8 mouse cellular contexts compared by ENCODE assay signal in genomic region chr6:34475391-34475790, GRCm38 (mm10). TPM values are rescaled to one million over a fixed set of nuclear protein-coding genes. Genes with fewer than 3 reads are reported as not detected.
DNase-seq lines count a peak whose midpoint lies in the region; ATAC-seq and TF ChIP-seq lines count a peak whose summit lies in the region.

No protein-coding gene starts in this region.

- WGBS in lung, embryonic 16.5 days = 12% methylated on average over 6 of the region's 6 CpGs
- 19% methylated on average over 6 of the region's 6 CpGs for WGBS in embryonic facial prominence, embryonic 13.5 days
- 21% methylated on average over 6 of the region's 6 CpGs for WGBS in intestine, embryonic 16.5 days
- WGBS in olfactory bulb, adult 2 months = 11% methylated on average over 6 of the region's 6 CpGs

- H3K4me3 ChIP-seq in lung, embryonic 16.5 days (ENCODE audit: low read length) = peak overlapping the region; percentile 68
- H3K4me3 ChIP-seq in embryonic facial prominence, embryonic 13.5 days = peak overlapping the region; percentile 70
- H3K4me3 ChIP-seq in intestine, embryonic 16.5 days (ENCODE audit: low read length) = peak overlapping the region; percentile 58
- H3K4me3 ChIP-seq in olfactory bulb, adult 2 months (ENCODE audit: insufficient read depth, low read depth, low read length) = peak overlapping the region; percentile 53; the same call in 1 of the 2 replicates

- H3K27me3 ChIP-seq in lung, embryonic 16.5 days (ENCODE audit: control insufficient read depth, insufficient read depth, low read depth, low read length) = no peaks in the 10 kb centered on the region
- no peaks in the 10 kb centered on the region for H3K27me3 ChIP-seq in embryonic facial prominence, embryonic 13.5 days
- H3K27me3 ChIP-seq in intestine, embryonic 16.5 days (replicated peaks; ENCODE audit: control insufficient read depth, insufficient read depth, low read length) = no peaks in the 10 kb centered on the region

- DNase-seq in lung, postnatal 25 days (ENCODE audit: low spot score) = no peak
- no peak for DNase-seq in urinary bladder, adult 18-20 months (ENCODE audit: low spot score in 2 of 2)
- no peak for DNase-seq in gastrocnemius, postnatal 14 days
- no peak for DNase-seq in gastrocnemius, adult 8-10 months (ENCODE audit: low spot score in 2 of 2)

- H3K4me1 ChIP-seq in lung, embryonic 16.5 days (replicated peaks; ENCODE audit: control insufficient read depth, insufficient read depth, low read length) = peaks cover 21% of the 10 kb centered on the region
- peaks cover 37% of the 10 kb centered on the region for H3K4me1 ChIP-seq in embryonic facial prominence, embryonic 13.5 days
- peaks cover 15% of the 10 kb centered on the region for H3K4me1 ChIP-seq in intestine, embryonic 16.5 days (ENCODE audit: control insufficient read depth, insufficient read depth, low read length)
- H3K4me1 ChIP-seq in olfactory bulb, adult 2 months (ENCODE audit: control insufficient read depth, insufficient read depth, low read length) = peaks cover 6% of the 10 kb centered on the region

- ATAC-seq in lung, embryonic 16.5 days (ENCODE audit: low read depth) = no peak
- no peak for ATAC-seq in embryonic facial prominence, embryonic 13.5 days (ENCODE audit: insufficient number of reproducible peaks, insufficient read depth, low FRiP score, low TSS enrichment, low read depth)
- ATAC-seq in intestine, embryonic 16.5 days = no peak

- H3K9me3 ChIP-seq in lung, embryonic 16.5 days (ENCODE audit: control insufficient read depth, low read length) = no peaks in the 10 kb centered on the region
- no peaks in the 10 kb centered on the region for H3K9me3 ChIP-seq in embryonic facial prominence, embryonic 13.5 days
- no peaks in the 10 kb centered on the region for H3K9me3 ChIP-seq in intestine, embryonic 16.5 days (ENCODE audit: control insufficient read depth, low read length)

- H3K9ac ChIP-seq in lung, embryonic 16.5 days (ENCODE audit: low read length) = peak overlapping the region; percentile 72
- peak overlapping the region; percentile 70 for H3K9ac ChIP-seq in embryonic facial prominence, embryonic 13.5 days
- H3K9ac ChIP-seq in intestine, embryonic 16.5 days (ENCODE audit: low read depth, low read length) = peak overlapping the region; percentile 6; the same call in 1 of the 2 replicates

- peak overlapping the region; percentile 58 for H3K4me2 ChIP-seq in lung, embryonic 16.5 days (ENCODE audit: low read depth, low read length)
- H3K4me2 ChIP-seq in embryonic facial prominence, embryonic 13.5 days = peak overlapping the region; percentile 80
- H3K4me2 ChIP-seq in intestine, embryonic 16.5 days (ENCODE audit: low read depth, low read length) = peak overlapping the region; percentile 50

- H3K27ac ChIP-seq in lung, embryonic 16.5 days (ENCODE audit: low read length) = no peak overlapping the region
- no peak overlapping the region for H3K27ac ChIP-seq in embryonic facial prominence, embryonic 13.5 days
- H3K27ac ChIP-seq in intestine, embryonic 16.5 days (ENCODE audit: low read length) = no peak overlapping the region
- no peak overlapping the region for H3K27ac ChIP-seq in olfactory bulb, adult 2 months (ENCODE audit: insufficient read depth, low read depth, low read length)

- no peaks in the 10 kb centered on the region for H3K36me3 ChIP-seq in lung, embryonic 16.5 days (ENCODE audit: control insufficient read depth, insufficient read depth, low read length)
- no peaks in the 10 kb centered on the region for H3K36me3 ChIP-seq in embryonic facial prominence, embryonic 13.5 days
- H3K36me3 ChIP-seq in intestine, embryonic 16.5 days (ENCODE audit: control insufficient read depth, insufficient read depth, low read length) = no peaks in the 10 kb centered on the region

- intact Hi-C loops in gastrocnemius, postnatal 14 days (cut with DNase I; ENCODE audit: low total_unique reads) = no loop called here

- TF ChIP-seq CTCF in olfactory bulb, adult 2 months (IDR thresholded peaks at IDR 0.05; ENCODE audit: insufficient read depth, low read depth, low read length) = no peak

- TF ChIP-seq POLR2A in olfactory bulb, adult 2 months (IDR thresholded peaks at IDR 0.05; ENCODE audit: insufficient read depth, low read depth, low read length) = no peak

RNA-seq across cellular contexts. Expression of gene Bpgm, which starts 0.6 kb away (rescaled TPM):
- 65.1 and 69.4 TPM in 2 replicates for polyA plus RNA-seq in lung, embryonic 16.5 days (2015; fragmentation: Nextera tagmentation; extraction: Ambion mirVana)
- polyA plus RNA-seq in embryonic facial prominence, embryonic 13.5 days (2015; fragmentation: Nextera tagmentation; extraction: Ambion mirVana) = 42.9 and 49.6 TPM in 2 replicates
- 49.3 and 54.4 TPM in 2 replicates for polyA plus RNA-seq in intestine, embryonic 16.5 days (2015; fragmentation: Nextera tagmentation; extraction: Ambion mirVana)
- polyA plus RNA-seq in olfactory bulb, adult 2 months (2012; ENCODE audit: insufficient read depth, insufficient read length, low replicate concordance, missing spikeins) = not detected in 2 replicates
- 10 to 100 TPM; 42.7 to 53.8 TPM for total RNA-seq in gastrocnemius, postnatal 14 days (2021)
- total RNA-seq in gastrocnemius, adult 8-10 months (2022) = 100 to 1,000 TPM; 101 to 121 (median 108) TPM

Comparison
In these comparisons a context has a peak if more than half of its experiments do, and no peak if none do; other contexts are left out.
1. H3K9ac ChIP-seq: peak in every context shown above with its lines; median percentile 72 in lung, embryonic 16.5 days; 70 in embryonic facial prominence, embryonic 13.5 days; 6 in intestine, embryonic 16.5 days.